9 mouse cellular contexts compared by ENCODE assay signal in genomic region chr3:61364661-61364977, GRCm38 (mm10). TPM values are rescaled to one million over a fixed set of nuclear protein-coding genes. Genes with fewer than 3 reads are reported as not detected.
DNase-seq lines count a peak whose midpoint lies in the region; ATAC-seq and TF ChIP-seq lines count a peak whose summit lies in the region.
"Had no signal": no experiment of that assay in that cellular context is flagged by ENCODE, and none has a peak within 500 bp of the region (broad histone marks: within the 10 kb centered on the region; RNA-seq: fewer than 3 reads in every experiment).

No protein-coding gene starts in this region.

- peak overlapping the region; percentile 60 for H3K4me3 ChIP-seq in kidney, embryonic 14.5 days (ENCODE audit: low read length)
- peak overlapping the region; percentile 79 for H3K4me3 ChIP-seq in bone marrow, adult 2 months (replicated peaks; ENCODE audit: control insufficient read depth, low read depth, low read length)
- peak overlapping the region; percentile 89 for H3K4me3 ChIP-seq in hindbrain, embryonic 13.5 days
- peak overlapping the region; percentile 86 for H3K4me3 ChIP-seq in midbrain, embryonic 12.5 days

- no peaks in the 10 kb centered on the region for H3K36me3 ChIP-seq in kidney, embryonic 14.5 days (ENCODE audit: control insufficient read depth, insufficient read depth, low read length)
- no peaks in the 10 kb centered on the region for H3K36me3 ChIP-seq in hindbrain, embryonic 13.5 days
- no peaks in the 10 kb centered on the region for H3K36me3 ChIP-seq in midbrain, embryonic 12.5 days

- no peak for DNase-seq in kidney, adult 9 months
- DNase-seq in right cerebral cortex, postnatal 10 days (ENCODE audit: low spot score in 2 of 2), result no peak
- no peak for DNase-seq in left cerebral cortex, postnatal 14 days (ENCODE audit: low spot score in 2 of 2)
- no peak for DNase-seq in cerebellum, postnatal 25 days

- H3K9ac ChIP-seq in kidney, embryonic 14.5 days (ENCODE audit: low read depth, low read length), result peak overlapping the region; percentile 76
- peak overlapping the region; percentile 90 for H3K9ac ChIP-seq in hindbrain, embryonic 13.5 days
- peak overlapping the region; percentile 86 for H3K9ac ChIP-seq in midbrain, embryonic 12.5 days (replicated peaks)

- WGBS in kidney, embryonic 14.5 days, result 2% methylated on average over 18 of the region's 33 CpGs
- under 1% methylated on average over 33 of the region's 33 CpGs for WGBS in bone marrow, adult 2 months
- 0% methylated on average over 33 of the region's 33 CpGs for WGBS in hindbrain, embryonic 13.5 days
- WGBS in midbrain, embryonic 12.5 days, result under 1% methylated on average over 33 of the region's 33 CpGs

- no peak for TF ChIP-seq CTCF in bone marrow, adult 2 months (IDR thresholded peaks at IDR 0.05; ENCODE audit: control insufficient read depth, insufficient read depth, low read length)

- H3K4me2 ChIP-seq in kidney, embryonic 14.5 days (replicated peaks; ENCODE audit: low read depth, low read length), result peak overlapping the region; percentile 90
- H3K4me2 ChIP-seq in hindbrain, embryonic 13.5 days, result peak overlapping the region; percentile 90
- peak overlapping the region; percentile 88 for H3K4me2 ChIP-seq in midbrain, embryonic 12.5 days (replicated peaks)

- ATAC-seq in kidney, embryonic 14.5 days (ENCODE audit: low FRiP score, low TSS enrichment), result peak; percentile 50
- ATAC-seq in hindbrain, embryonic 13.5 days (ENCODE audit: low FRiP score), result peak; percentile 59
- ATAC-seq in midbrain, embryonic 12.5 days (ENCODE audit: low FRiP score, low read depth), result peak; percentile 53

- no peaks in the 10 kb centered on the region for H3K9me3 ChIP-seq in kidney, embryonic 14.5 days (ENCODE audit: control insufficient read depth, low read length)
- H3K9me3 ChIP-seq in hindbrain, embryonic 13.5 days, result no peaks in the 10 kb centered on the region
- no peaks in the 10 kb centered on the region for H3K9me3 ChIP-seq in midbrain, embryonic 12.5 days

- no peak for TF ChIP-seq POLR2A in bone marrow, adult 2 months (IDR thresholded peaks at IDR 0.05; ENCODE audit: borderline replicate concordance, control insufficient read depth, low read depth, low read length)

- no peaks in the 10 kb centered on the region for H3K27me3 ChIP-seq in kidney, embryonic 14.5 days (ENCODE audit: control insufficient read depth, insufficient read depth, low read length)
- H3K27me3 ChIP-seq in hindbrain, embryonic 13.5 days, result no peaks in the 10 kb centered on the region
- peaks cover 3% of the 10 kb centered on the region; the same call in 1 of the 2 replicates for H3K27me3 ChIP-seq in midbrain, embryonic 12.5 days

- peaks cover 8% of the 10 kb centered on the region; the same call in 1 of the 2 replicates for H3K4me1 ChIP-seq in kidney, embryonic 14.5 days (ENCODE audit: control insufficient read depth, insufficient read depth, low read length)
- H3K4me1 ChIP-seq in bone marrow, adult 2 months (ENCODE audit: control insufficient read depth, insufficient read depth, low read length), result no peaks in the 10 kb centered on the region
- peaks cover 36% of the 10 kb centered on the region for H3K4me1 ChIP-seq in hindbrain, embryonic 13.5 days (replicated peaks)
- H3K4me1 ChIP-seq in midbrain, embryonic 12.5 days, result peaks cover 31% of the 10 kb centered on the region

- intact Hi-C loops in left cerebral cortex, postnatal 14 days (cut with DNase I), result loop anchor here (5.0 kb wide), 1 partner anchor 97 kb away; no protein-coding TSS in a partner anchor

- peak overlapping the region; percentile 76 for H3K27ac ChIP-seq in kidney, embryonic 14.5 days (ENCODE audit: low read depth, low read length)
- H3K27ac ChIP-seq in bone marrow, adult 2 months (ENCODE audit: control insufficient read depth, insufficient read depth, low read depth, low read length, poor library complexity), result peak overlapping the region; percentile 87
- H3K27ac ChIP-seq in hindbrain, embryonic 13.5 days, result peak overlapping the region; percentile 94
- H3K27ac ChIP-seq in midbrain, embryonic 12.5 days (replicated peaks), result peak overlapping the region; percentile 90

RNA-seq across cellular contexts. Expression of gene B430305J03Rik, which starts 1.1 kb away (rescaled TPM):
- not detected in 2 replicates for polyA plus RNA-seq in kidney, embryonic 14.5 days (2014; fragmentation: Nextera tagmentation; extraction: Ambion mirVana)
- not detected in 2 replicates for polyA plus RNA-seq in bone marrow, adult 2 months (2011; ENCODE audit: insufficient read depth, insufficient read length, low replicate concordance, missing spikeins)
- polyA plus RNA-seq in hindbrain, embryonic 13.5 days (2015; fragmentation: Nextera tagmentation; extraction: Ambion mirVana), result not detected in 2 replicates
- polyA plus RNA-seq in midbrain, embryonic 12.5 days (2016; fragmentation: Nextera tagmentation; extraction: Ambion mirVana), result not detected in 2 replicates
- total RNA-seq in left cerebral cortex, postnatal 14 days (2021), result 1 to 10 TPM; 1.8 to 2.4 TPM
- total RNA-seq: gastrocnemius, postnatal 36 days had no signal

RNA-seq across cellular contexts. Expression of gene Rap2b, which starts 3.2 kb away (rescaled TPM):
- 8.0 and 8.4 TPM in 2 replicates for polyA plus RNA-seq in kidney, embryonic 14.5 days (2014; fragmentation: Nextera tagmentation; extraction: Ambion mirVana)
- 3.6 and 6.8 TPM in 2 replicates for polyA plus RNA-seq in bone marrow, adult 2 months (2011; ENCODE audit: insufficient read depth, insufficient read length, low replicate concordance, missing spikeins)
- polyA plus RNA-seq in hindbrain, embryonic 13.5 days (2015; fragmentation: Nextera tagmentation; extraction: Ambion mirVana), result 11.6 and 12.3 TPM in 2 replicates
- 12.6 and 15.0 TPM in 2 replicates for polyA plus RNA-seq in midbrain, embryonic 12.5 days (2016; fragmentation: Nextera tagmentation; extraction: Ambion mirVana)
- 10 to 100 TPM; 44.9 to 46.9 TPM for total RNA-seq in left cerebral cortex, postnatal 14 days (2021)
